Mouse (Mus musculus): ENCODE results near the gene Dok3. TPM values are rescaled to one million over a fixed set of nuclear protein-coding genes. Genes with fewer than 3 reads are reported as not detected.

Gene Dok3
- total and polyA plus RNA-seq, 3 experiments: 9.0 to 38.4 (median 30.3) TPM

GRCm38 (mm10) chr13:55571977-55572376 is 42.9 kb upstream of the Dok3 start:
- H3K4me3 ChIP-seq (replicated peaks in 1 of 3; ENCODE audit: low read depth in 2 of 3, low read length in 2 of 3, poor library complexity in 1 of 3): peak overlapping the region in 1 of 3 experiments; percentile 90
- H3K4me2 ChIP-seq (ENCODE audit: insufficient read depth, low read depth, poor library complexity, severe bottlenecking): peak overlapping the region; percentile 68
- peaks cover 8 to 25% of the 10 kb centered on the region in 2 experiments for H3K4me1 ChIP-seq (ENCODE audit: control insufficient read depth in 1 of 2, insufficient read depth in 2 of 2)
- peaks cover 16% of the 10 kb centered on the region for H3K79me2 ChIP-seq (replicated peaks; ENCODE audit: control insufficient read depth, extremely low read depth, insufficient read depth, poor library complexity, severe bottlenecking)
- peaks cover 3 to 26% of the 10 kb centered on the region in 2 experiments for H3K36me3 ChIP-seq (replicated peaks in 1 of 2; ENCODE audit: control insufficient read depth in 1 of 2, insufficient read depth in 1 of 2, low read length in 1 of 2)
- no peaks in the 10 kb centered on the region for H3K27me3 ChIP-seq (replicated peaks)
- DNase-seq (ENCODE audit: extremely low read depth): no peak
- H3K27ac ChIP-seq (ENCODE audit: insufficient read depth, low read depth): no peak overlapping the region
- in situ Hi-C loops (cut with MboI; ENCODE audit: low pct_ligation_motif_present, low pct_unique_long_range_greater_than_20kb, low sequenced_read_pairs): no loop called here
- no peak overlapping the region; the same call in 1 of the 2 replicates for H3K9ac ChIP-seq (ENCODE audit: insufficient read depth, low read depth)
- no peak for TF ChIP-seq ZC3H11A (IDR thresholded peaks at IDR 0.05; ENCODE audit: low read depth, low read length)
- no peak for TF ChIP-seq NELFE (IDR thresholded peaks at IDR 0.05; ENCODE audit: low read depth, low read length)
- no peak for TF ChIP-seq ZNF384 (IDR thresholded peaks at IDR 0.05; ENCODE audit: low read depth, low read length)
- TF ChIP-seq CTCF (conservative IDR thresholded peaks at IDR 0.05 in 1 of 2, IDR thresholded peaks at IDR 0.05 in 1 of 2; ENCODE audit: low read depth in 2 of 2, low read length in 2 of 2): no peak
- TF ChIP-seq EP300 (IDR thresholded peaks at IDR 0.05; ENCODE audit: low read length): no peak
- no peak for TF ChIP-seq USF1 (IDR thresholded peaks at IDR 0.05; ENCODE audit: low read depth, low read length)
- TF ChIP-seq RCOR1 (conservative IDR thresholded peaks at IDR 0.05; ENCODE audit: low read depth, low read length): no peak
- no peak for TF ChIP-seq CHD2 (IDR thresholded peaks at IDR 0.05; ENCODE audit: low read length)
- no peak for TF ChIP-seq USF2 (conservative IDR thresholded peaks at IDR 0.05; ENCODE audit: low read depth, low read length)
- TF ChIP-seq GABPA (IDR thresholded peaks at IDR 0.05; ENCODE audit: insufficient replicate concordance, low read depth, low read length): no peak
- dilution Hi-C loops (cut with MboI; ENCODE audit: extremely low pct_ligation_motif_present, extremely low pct_unique_long_range_greater_than_20kb, low sequenced_read_pairs): no loop called here
- H3K9me3 ChIP-seq (replicated peaks; ENCODE audit: low read length): peaks cover 10% of the 10 kb centered on the region

GRCm38 (mm10) chr13:55571027-55571751 is 42.1 kb upstream of the Dok3 start, which contains the start of gene Fam193b:
Gene Fam193b, minus strand, starts transcription at chr13:55571120.
- Histone ChIP-seq H3K36me3 (replicated peaks in 1 of 2; ENCODE audit: control insufficient read depth in 1 of 2, insufficient read depth in 1 of 2, low read length in 1 of 2) (peaks cover 5 to 32% of the 10 kb centered on the region in 2 experiments), H3K4me3 (replicated peaks in 1 of 3; ENCODE audit: low read depth in 2 of 3, low read length in 2 of 3, poor library complexity in 1 of 3) (peak within 1 kb of the TSS; percentile 71 to 94 (median 94)), H3K4me1 (ENCODE audit: control insufficient read depth in 1 of 2, insufficient read depth in 2 of 2) (peaks cover 8 to 22% of the 10 kb centered on the region in 2 experiments), H3K27me3 (replicated peaks) (no peaks in the 10 kb centered on the region), H3K9me3 (replicated peaks; ENCODE audit: low read length) (peaks cover 10% of the 10 kb centered on the region), H3K9ac (ENCODE audit: insufficient read depth, low read depth) (peak within 1 kb of the TSS; percentile 98), H3K4me2 (ENCODE audit: insufficient read depth, low read depth, poor library complexity, severe bottlenecking) (peak within 1 kb of the TSS; percentile 75), H3K27ac (ENCODE audit: insufficient read depth, low read depth) (no peak within 1 kb of the TSS), H3K79me2 (replicated peaks; ENCODE audit: control insufficient read depth, extremely low read depth, insufficient read depth, poor library complexity, severe bottlenecking) (peaks cover 16% of the 10 kb centered on the region)
- dilution Hi-C loops (cut with MboI; ENCODE audit: extremely low pct_ligation_motif_present, extremely low pct_unique_long_range_greater_than_20kb, low sequenced_read_pairs) (no loop called here), in situ Hi-C loops (cut with MboI; ENCODE audit: low pct_ligation_motif_present, low pct_unique_long_range_greater_than_20kb, low sequenced_read_pairs) (no loop called here)
- DNase-seq (ENCODE audit: extremely low read depth): peak; percentile 88
- peak; percentile 77; the same call in 1 of the 2 replicates for TF ChIP-seq KAT2A (IDR thresholded peaks at IDR 0.05; ENCODE audit: insufficient replicate concordance, low read length)
- no peak for TF ChIP-seq SMC3 (IDR thresholded peaks at IDR 0.05; ENCODE audit: low read depth, low read length)
- TF ChIP-seq JUN (IDR thresholded peaks at IDR 0.05; ENCODE audit: insufficient read depth, low read depth, low read length): no peak
- peak; percentile 51; the same call in 1 of the 2 replicates for TF ChIP-seq TCF12 (IDR thresholded peaks at IDR 0.05; ENCODE audit: low read depth, low read length)
- no peak for TF ChIP-seq MAZ (IDR thresholded peaks at IDR 0.05; ENCODE audit: low read depth, low read length)
- TF ChIP-seq JUND (conservative IDR thresholded peaks at IDR 0.05; ENCODE audit: low read depth, low read length): no peak
- TF ChIP-seq GABPA (IDR thresholded peaks at IDR 0.05; ENCODE audit: insufficient replicate concordance, low read depth, low read length): no peak; the same call in 1 of the 2 replicates
- no peak for TF ChIP-seq USF1 (IDR thresholded peaks at IDR 0.05; ENCODE audit: low read depth, low read length)
- TF ChIP-seq MYC (IDR thresholded peaks at IDR 0.05; ENCODE audit: low read depth, low read length): no peak
- no peak for TF ChIP-seq UBTF (IDR thresholded peaks at IDR 0.05; ENCODE audit: low read depth, low read length)
- TF ChIP-seq NELFE (IDR thresholded peaks at IDR 0.05; ENCODE audit: low read depth, low read length): peak; percentile 72
- no peak for TF ChIP-seq ELF1 (IDR thresholded peaks at IDR 0.05; ENCODE audit: low read depth, low read length)
- no peak for TF ChIP-seq RAD21 (IDR thresholded peaks at IDR 0.05; ENCODE audit: low read depth, low read length)
- TF ChIP-seq CHD1 (IDR thresholded peaks at IDR 0.05; ENCODE audit: low read depth, low read length): no peak
- TF ChIP-seq ETS1 (conservative IDR thresholded peaks at IDR 0.05; ENCODE audit: low read depth, low read length): no peak
- TF ChIP-seq MAX (IDR thresholded peaks at IDR 0.05; ENCODE audit: low read length): 0 out of 2 replicates have a peak, but pooled peaks have one; percentile 10
- TF ChIP-seq RCOR1 (conservative IDR thresholded peaks at IDR 0.05; ENCODE audit: low read depth, low read length): no peak
- TF ChIP-seq ZKSCAN1 (IDR thresholded peaks at IDR 0.05; ENCODE audit: borderline replicate concordance, low read depth, low read length): no peak
- peak; percentile 26 for TF ChIP-seq CHD2 (IDR thresholded peaks at IDR 0.05; ENCODE audit: low read length)
- TF ChIP-seq USF2 (conservative IDR thresholded peaks at IDR 0.05; ENCODE audit: low read depth, low read length): no peak
- 0 out of 2 replicates have a peak, but pooled peaks have one; percentile 30 for TF ChIP-seq MAFK (IDR thresholded peaks at IDR 0.05; ENCODE audit: insufficient replicate concordance, low read length)
- TF ChIP-seq ZNF384 (IDR thresholded peaks at IDR 0.05; ENCODE audit: low read depth, low read length): no peak
- TF ChIP-seq ZC3H11A (IDR thresholded peaks at IDR 0.05; ENCODE audit: low read depth, low read length): no peak
- TF ChIP-seq E2F4 (IDR thresholded peaks at IDR 0.05; ENCODE audit: insufficient replicate concordance, low read depth, low read length): no peak
- TF ChIP-seq POLR2A (IDR thresholded peaks at IDR 0.05; ENCODE audit: low read depth, low read length): peak; percentile 81
- no peak for TF ChIP-seq IRF4 (IDR thresholded peaks at IDR 0.05; ENCODE audit: low read depth, low read length)
- 0 out of 2 replicates have a peak, but pooled peaks have one; percentile 30 for TF ChIP-seq TBP (conservative IDR thresholded peaks at IDR 0.05; ENCODE audit: low read depth, low read length)

Measured in CH12.LX (cell line).